9 mouse cellular contexts compared by ENCODE assay signal in genomic region chr1:174594989-174595388, GRCm38 (mm10).
A peak's percentile ranks its signal among the peaks of the same experiment; 100 is the strongest.
DNase-seq lines count a peak whose midpoint lies in the region; ATAC-seq lines count a peak whose summit lies in the region.
"Had no signal": no experiment of that assay in that cellular context is flagged by ENCODE, and none has a peak within 500 bp of the region (broad histone marks: within the 10 kb centered on the region; RNA-seq: fewer than 3 reads in every experiment).

No protein-coding gene starts in this region.

- no peaks in the 10 kb centered on the region for H3K36me3 ChIP-seq in intestine, embryonic 14.5 days (ENCODE audit: control insufficient read depth, insufficient read depth, low read length)
- H3K36me3 ChIP-seq in intestine, embryonic 16.5 days (ENCODE audit: control insufficient read depth, insufficient read depth, low read length), result no peaks in the 10 kb centered on the region
- H3K36me3 ChIP-seq: liver, embryonic 15.5 days had no signal

- H3K27ac ChIP-seq in intestine, embryonic 14.5 days (ENCODE audit: low read depth), result no peak overlapping the region
- H3K27ac ChIP-seq in intestine, embryonic 16.5 days (ENCODE audit: low read length), result no peak overlapping the region
- H3K27ac ChIP-seq: liver, embryonic 15.5 days had no signal

- no peaks in the 10 kb centered on the region for H3K9me3 ChIP-seq in intestine, embryonic 14.5 days (ENCODE audit: control insufficient read depth, low read length)
- no peaks in the 10 kb centered on the region for H3K9me3 ChIP-seq in intestine, embryonic 16.5 days (ENCODE audit: control insufficient read depth, low read length)
- H3K9me3 ChIP-seq: liver, embryonic 15.5 days had no signal

- no peaks in the 10 kb centered on the region for H3K4me1 ChIP-seq in intestine, embryonic 14.5 days (replicated peaks; ENCODE audit: control insufficient read depth, insufficient read depth, low read length)
- H3K4me1 ChIP-seq in intestine, embryonic 16.5 days (ENCODE audit: control insufficient read depth, insufficient read depth, low read length), result no peaks in the 10 kb centered on the region

- DNase-seq in intestine, embryonic 14.5 days (ENCODE audit: low spot score), result peak; percentile 82
- peak; percentile 71 for DNase-seq in adrenal gland, postnatal 10 days
- DNase-seq in embryo, embryonic 11.5 days (ENCODE audit: low read depth, low spot score), result peak; percentile 46
- peak; percentile 22 for DNase-seq in gastrocnemius, postnatal 14 days
- DNase-seq in layer of hippocampus, adult 9-10 months (ENCODE audit: low spot score), result peak; percentile 71
- DNase-seq in skeletal muscle tissue, adult 2 months (ENCODE audit: low read depth, low spot score), result peak; percentile 18

- H3K9ac ChIP-seq in intestine, embryonic 14.5 days (ENCODE audit: low read length), result no peak overlapping the region
- H3K9ac ChIP-seq in intestine, embryonic 16.5 days (ENCODE audit: low read depth, low read length), result no peak overlapping the region
- H3K9ac ChIP-seq: liver, embryonic 15.5 days had no signal

- H3K4me2 ChIP-seq in intestine, embryonic 14.5 days (ENCODE audit: low read length), result no peak overlapping the region
- H3K4me2 ChIP-seq in intestine, embryonic 16.5 days (ENCODE audit: low read depth, low read length), result no peak overlapping the region
- H3K4me2 ChIP-seq: liver, embryonic 15.5 days had no signal

- intact Hi-C loops in gastrocnemius, postnatal 14 days (cut with DNase I; ENCODE audit: low total_unique reads), result loop anchor here (5.0 to 10.0 kb wide), 2 partner anchors 330 to 402 kb away; partner anchors contain the start of gene Grem2

- WGBS in intestine, embryonic 14.5 days, result under 1% methylated on average over 4 of the region's 4 CpGs
- 4% methylated on average over 4 of the region's 4 CpGs for WGBS in intestine, embryonic 16.5 days

- no peak; the same call in 1 of the 2 replicates for ATAC-seq in intestine, embryonic 14.5 days (replicated peaks; ENCODE audit: low FRiP score, low TSS enrichment, low read depth)
- no peak for ATAC-seq in intestine, embryonic 16.5 days
- ATAC-seq in megakaryocyte, adult 5-6 weeks (ENCODE audit: poor library complexity, severe bottlenecking), result peak; percentile 67

- H3K4me3 ChIP-seq in intestine, embryonic 14.5 days (ENCODE audit: low read depth, low read length), result no peak overlapping the region
- H3K4me3 ChIP-seq in intestine, embryonic 16.5 days (ENCODE audit: low read length), result no peak overlapping the region
- H3K4me3 ChIP-seq: liver, embryonic 15.5 days had no signal

- H3K27me3 ChIP-seq in intestine, embryonic 14.5 days (replicated peaks; ENCODE audit: control insufficient read depth, insufficient read depth, low read length), result no peaks in the 10 kb centered on the region
- H3K27me3 ChIP-seq in intestine, embryonic 16.5 days (replicated peaks; ENCODE audit: control insufficient read depth, insufficient read depth, low read length), result no peaks in the 10 kb centered on the region
- H3K27me3 ChIP-seq: liver, embryonic 15.5 days had no signal

Comparison
In these comparisons a context has a peak if more than half of its experiments do, and no peak if none do; other contexts are left out.
1. DNase-seq: peak in every context shown above with its lines; median percentile 82 in intestine, embryonic 14.5 days; 71 in adrenal gland, postnatal 10 days; 71 in layer of hippocampus, adult 9-10 months; 46 in embryo, embryonic 11.5 days; 22 in gastrocnemius, postnatal 14 days; 18 in skeletal muscle tissue, adult 2 months.